Mouse (Mus musculus) C2C12 (cell line): ENCODE data around the gene Tnrc18.

Experiments
- CTCF ChIP-seq: IDR thresholded peaks from one replicate; pipeline ENCODE4 v1.5.1; 2011; ENCODE audit not compliant: control insufficient read depth, insufficient read depth, insufficient read length
- FOSL1 ChIP-seq: IDR thresholded peaks from one replicate; pipeline ENCODE4 v1.8.0; 2011; ENCODE audit warnings: mild to moderate bottlenecking, low read length; ENCODE audit not compliant: poor library complexity, insufficient read depth, severe bottlenecking
- MAX ChIP-seq: IDR thresholded peaks from one replicate; pipeline ENCODE4 v1.6.1; 2011; ENCODE audit warnings: mild to moderate bottlenecking, control low read depth
- USF1 ChIP-seq: IDR thresholded peaks from one replicate; pipeline ENCODE4 v1.6.1; 2011; ENCODE audit warnings: low read depth, mild to moderate bottlenecking, control low read depth, moderate library complexity

- TF ChIP-seq CTCF (no peak), FOSL1 (no peak), USF1 (no peak), MAX (no peak)
Measured at GRCm38 (mm10) chr5:142696865-142697264, 120.6 kb downstream of the Tnrc18 start.
